Mouse (Mus musculus) E14TG2a.4 (cell line): ENCODE results near the gene Hectd4.

Experiments
- CTCF ChIP-seq: conservative IDR thresholded peaks from 2 replicates; pipeline ENCODE4 v1.5.1; 2014; ENCODE audit warnings: low read length
- NANOG ChIP-seq: IDR thresholded peaks from 2 replicates; pipeline ENCODE4 v1.6.1; 2014; ENCODE audit warnings: borderline replicate concordance, low read length, mixed read lengths

- no peak for TF ChIP-seq CTCF
- TF ChIP-seq NANOG: no peak
Measured at GRCm38 (mm10) chr5:121383857-121384756, 164.1 kb downstream of the Hectd4 start.
